In genomic region chr7:13043120-13043444, GRCm38 (mm10) we compare ENCODE assay signal across 9 mouse cellular contexts. TPM values are rescaled to one million over a fixed set of nuclear protein-coding genes. Genes with fewer than 3 reads are reported as not detected.
DNase-seq lines count a peak whose midpoint lies in the region; TF ChIP-seq lines count a peak whose summit lies in the region.
"Had no signal": no experiment of that assay in that cellular context is flagged by ENCODE, and none has a peak within 500 bp of the region (broad histone marks: within the 10 kb centered on the region; RNA-seq: fewer than 3 reads in every experiment).

No protein-coding gene starts in this region.

- no peak for DNase-seq in heart, embryonic 10.5 days (ENCODE audit: low spot score)
- no peak for DNase-seq in heart, adult 9 months (ENCODE audit: low spot score in 2 of 2)
- DNase-seq in hindbrain, embryonic 10.5 days (ENCODE audit: low spot score), result no peak
- DNase-seq in midbrain, embryonic 10.5 days (ENCODE audit: low spot score), result no peak
- DNase-seq in yolk sac, embryonic 10.5 days (ENCODE audit: low spot score), result no peak
- no peak for DNase-seq in cerebellum, adult 11-12 months
- no peak for DNase-seq in cerebellum, postnatal 36 days
- DNase-seq: lung, postnatal 14 days had no signal

- peak overlapping the region; percentile 61 for H3K4me3 ChIP-seq in heart, embryonic 10.5 days
- H3K4me3 ChIP-seq in ES-Bruce4 (ENCODE audit: low read depth, low read length), result peak overlapping the region; percentile 76
- H3K4me3 ChIP-seq in hindbrain, embryonic 10.5 days, result peak overlapping the region; percentile 62
- H3K4me3 ChIP-seq in midbrain, embryonic 10.5 days, result peak overlapping the region; percentile 63

- H3K27me3 ChIP-seq in heart, embryonic 10.5 days (ENCODE audit: insufficient read depth, poor library complexity, severe bottlenecking), result peaks cover 45% of the 10 kb centered on the region
- H3K27me3 ChIP-seq in ES-Bruce4 (ENCODE audit: control insufficient read depth, insufficient read depth, low read length, poor library complexity, severe bottlenecking), result no peaks in the 10 kb centered on the region
- peaks cover 55% of the 10 kb centered on the region for H3K27me3 ChIP-seq in hindbrain, embryonic 10.5 days (ENCODE audit: insufficient read depth, poor library complexity, severe bottlenecking)
- H3K27me3 ChIP-seq in midbrain, embryonic 10.5 days (ENCODE audit: low read depth, poor library complexity, severe bottlenecking), result peaks cover 57% of the 10 kb centered on the region

- TF ChIP-seq POLR2A in ES-Bruce4 (IDR thresholded peaks at IDR 0.05; ENCODE audit: insufficient read depth, low read length), result no peak

- peaks cover 27% of the 10 kb centered on the region for H3K4me1 ChIP-seq in heart, embryonic 10.5 days
- H3K4me1 ChIP-seq in ES-Bruce4 (ENCODE audit: control insufficient read depth, insufficient read depth, low read length), result no peaks in the 10 kb centered on the region
- H3K4me1 ChIP-seq in hindbrain, embryonic 10.5 days (replicated peaks), result peaks cover 29% of the 10 kb centered on the region
- H3K4me1 ChIP-seq in midbrain, embryonic 10.5 days, result peaks cover 40% of the 10 kb centered on the region

- TF ChIP-seq CTCF in ES-Bruce4 (IDR thresholded peaks at IDR 0.05; ENCODE audit: low read depth, low read length), result no peak

- WGBS in heart, embryonic 10.5 days, result 29% methylated on average over 16 of the region's 16 CpGs
- WGBS in hindbrain, embryonic 10.5 days, result 37% methylated on average over 16 of the region's 16 CpGs
- WGBS in midbrain, embryonic 10.5 days, result 39% methylated on average over 16 of the region's 16 CpGs

- H3K36me3 ChIP-seq in heart, embryonic 10.5 days, result no peaks in the 10 kb centered on the region
- H3K36me3 ChIP-seq in ES-Bruce4 (ENCODE audit: control insufficient read depth, insufficient read depth, low read length, poor library complexity, severe bottlenecking), result no peaks in the 10 kb centered on the region
- H3K36me3 ChIP-seq in hindbrain, embryonic 10.5 days, result no peaks in the 10 kb centered on the region
- peaks cover 3% of the 10 kb centered on the region; the same call in 1 of the 2 replicates for H3K36me3 ChIP-seq in midbrain, embryonic 10.5 days

- peak overlapping the region; percentile 59 for H3K9ac ChIP-seq in ES-Bruce4 (ENCODE audit: low read depth, poor library complexity, severe bottlenecking)

- H3K9me3 ChIP-seq in heart, embryonic 10.5 days, result peaks cover 7% of the 10 kb centered on the region; the same call in 1 of the 2 replicates
- H3K9me3 ChIP-seq in ES-Bruce4 (replicated peaks; ENCODE audit: control insufficient read depth, insufficient read depth, low read length, poor library complexity, severe bottlenecking), result no peaks in the 10 kb centered on the region
- H3K9me3 ChIP-seq in hindbrain, embryonic 10.5 days, result peaks cover 13% of the 10 kb centered on the region
- H3K9me3 ChIP-seq in midbrain, embryonic 10.5 days (replicated peaks), result peaks cover 11% of the 10 kb centered on the region

- 0 out of 2 replicates have a peak overlapping the region, but pooled peaks have one; percentile 37 for H3K27ac ChIP-seq in heart, embryonic 10.5 days
- H3K27ac ChIP-seq in ES-Bruce4 (ENCODE audit: insufficient read depth, low read length), result no peak overlapping the region
- H3K27ac ChIP-seq in hindbrain, embryonic 10.5 days, result no peak overlapping the region
- no peak overlapping the region for H3K27ac ChIP-seq in midbrain, embryonic 10.5 days (replicated peaks)

- TF ChIP-seq EP300 in ES-Bruce4 (IDR thresholded peaks at IDR 0.05; ENCODE audit: insufficient read depth, low read depth, low read length), result no peak

RNA-seq across cellular contexts. Expression of gene Ube2m, which starts 5.0 kb away (rescaled TPM):
- 159 and 189 TPM in 2 replicates for polyA plus RNA-seq in heart, embryonic 10.5 days (2016; fragmentation: Nextera tagmentation; extraction: Ambion mirVana)
- polyA plus RNA-seq in ES-Bruce4 (2011; ENCODE audit: insufficient read depth, insufficient read length, low read depth, missing spikeins), result 195 and 239 TPM in 2 replicates
- polyA plus RNA-seq in hindbrain, embryonic 10.5 days (2016; fragmentation: Nextera tagmentation; extraction: Ambion mirVana), result 126 and 157 TPM in 2 replicates
- polyA plus RNA-seq in midbrain, embryonic 10.5 days (2016; fragmentation: Nextera tagmentation; extraction: Ambion mirVana), result 84.5 and 103 TPM in 2 replicates

RNA-seq across cellular contexts. Expression of gene Chmp2a, which starts 8.5 kb away (rescaled TPM):
- polyA plus RNA-seq in heart, embryonic 10.5 days (2016; fragmentation: Nextera tagmentation; extraction: Ambion mirVana), result 129 and 142 TPM in 2 replicates
- 153 and 159 TPM in 2 replicates for polyA plus RNA-seq in ES-Bruce4 (2011; ENCODE audit: insufficient read depth, insufficient read length, low read depth, missing spikeins)
- polyA plus RNA-seq in hindbrain, embryonic 10.5 days (2016; fragmentation: Nextera tagmentation; extraction: Ambion mirVana), result 113 and 144 TPM in 2 replicates
- polyA plus RNA-seq in midbrain, embryonic 10.5 days (2016; fragmentation: Nextera tagmentation; extraction: Ambion mirVana), result 113 and 133 TPM in 2 replicates

RNA-seq across cellular contexts. Expression of gene Mzf1, which starts 11.5 kb away (rescaled TPM):
- polyA plus RNA-seq in heart, embryonic 10.5 days (2016; fragmentation: Nextera tagmentation; extraction: Ambion mirVana), result 2.2 and 3.1 TPM in 2 replicates
- polyA plus RNA-seq in ES-Bruce4 (2011; ENCODE audit: insufficient read depth, insufficient read length, low read depth, missing spikeins), result 0.90 and 0.93 TPM in 2 replicates
- 2.8 and 4.4 TPM in 2 replicates for polyA plus RNA-seq in hindbrain, embryonic 10.5 days (2016; fragmentation: Nextera tagmentation; extraction: Ambion mirVana)
- polyA plus RNA-seq in midbrain, embryonic 10.5 days (2016; fragmentation: Nextera tagmentation; extraction: Ambion mirVana), result 3.3 and 4.5 TPM in 2 replicates

RNA-seq across cellular contexts. Expression of gene Zbtb45, which starts 33.2 kb away (rescaled TPM):
- 18.2 and 20.8 TPM in 2 replicates for polyA plus RNA-seq in heart, embryonic 10.5 days (2016; fragmentation: Nextera tagmentation; extraction: Ambion mirVana)
- polyA plus RNA-seq in ES-Bruce4 (2011; ENCODE audit: insufficient read depth, insufficient read length, low read depth, missing spikeins), result 14.0 and 22.7 TPM in 2 replicates
- 31.3 and 34.4 TPM in 2 replicates for polyA plus RNA-seq in hindbrain, embryonic 10.5 days (2016; fragmentation: Nextera tagmentation; extraction: Ambion mirVana)
- 32.7 and 36.4 TPM in 2 replicates for polyA plus RNA-seq in midbrain, embryonic 10.5 days (2016; fragmentation: Nextera tagmentation; extraction: Ambion mirVana)

RNA-seq across cellular contexts. Expression of gene Trim28, which starts 44.2 kb away (rescaled TPM):
- 219 and 367 TPM in 2 replicates for polyA plus RNA-seq in heart, embryonic 10.5 days (2016; fragmentation: Nextera tagmentation; extraction: Ambion mirVana)
- polyA plus RNA-seq in ES-Bruce4 (2011; ENCODE audit: insufficient read depth, insufficient read length, low read depth, missing spikeins), result 1,087 and 1,151 TPM in 2 replicates
- polyA plus RNA-seq in hindbrain, embryonic 10.5 days (2016; fragmentation: Nextera tagmentation; extraction: Ambion mirVana), result 373 and 399 TPM in 2 replicates
- 349 and 398 TPM in 2 replicates for polyA plus RNA-seq in midbrain, embryonic 10.5 days (2016; fragmentation: Nextera tagmentation; extraction: Ambion mirVana)
